Mouse (Mus musculus) lung, postnatal 14 days (tissue): ENCODE measurements at regions not wholly inside any gene's neighbourhood (a gene's known extent, or its start where the extent isn't known, plus 50 kb on each side); places are given as distances from the start of the nearest gene placed in this dataset.
A peak's percentile ranks its signal among the peaks of the same experiment; 100 is the strongest.
"Not testable (repeated sequence)": the region's sequence is repeated elsewhere in the genome, so short reads cannot be mapped to it uniquely, and the experiment has no call there.

Experiments
- DNase-seq: peaks from one replicate; pipeline ENCODE4 v3.0.0; 2021

- DNase-seq: peak; percentile 2
Measured at GRCm38 (mm10) chr1:14109190-14109482, 1984.0 kb downstream of the 4930444P10Rik start.

- DNase-seq: peak; percentile 2
Measured at GRCm38 (mm10) chr1:14108450-14109189, 1984.5 kb downstream of the 4930444P10Rik start.

- DNase-seq: not testable (repeated sequence)
Measured at GRCm38 (mm10) chr1:14105521-14105920, 1987.6 kb downstream of the 4930444P10Rik start.

GRCm38 (mm10) chr1:14104529-14104928 lies 1988.6 kb downstream of the 4930444P10Rik start:
- no peak for DNase-seq

GRCm38 (mm10) chr1:14099031-14099430 lies 1994.1 kb downstream of the 4930444P10Rik start:
- DNase-seq: no peak

GRCm38 (mm10) chr1:14097567-14098228 lies 1995.4 kb downstream of the 4930444P10Rik start:
- DNase-seq: no peak

GRCm38 (mm10) chr1:14064856-14065255 lies 2028.3 kb downstream of the 4930444P10Rik start:
- no peak for DNase-seq

- DNase-seq: no peak
Measured at GRCm38 (mm10) chr1:14036163-14036562, 2057.0 kb downstream of the 4930444P10Rik start.

- no peak for DNase-seq
Measured at GRCm38 (mm10) chr1:14011484-14011883, 2081.6 kb downstream of the 4930444P10Rik start.

- DNase-seq: no peak
Measured at GRCm38 (mm10) chr1:14010789-14011188, 2082.3 kb downstream of the 4930444P10Rik start.

GRCm38 (mm10) chr1:14002550-14002949 lies 2090.6 kb downstream of the 4930444P10Rik start:
- DNase-seq: no peak

GRCm38 (mm10) chr1:14001431-14001830 lies 2091.7 kb downstream of the 4930444P10Rik start:
- peak; percentile 14 for DNase-seq

- peak; percentile 3 for DNase-seq
Measured at GRCm38 (mm10) chr1:14000605-14001395, 2092.3 kb downstream of the 4930444P10Rik start.

- no peak for DNase-seq
Measured at GRCm38 (mm10) chr1:13998178-13998708, 2094.9 kb downstream of the 4930444P10Rik start.

GRCm38 (mm10) chr1:13993825-13994509 lies 2099.2 kb downstream of the 4930444P10Rik start:
- DNase-seq: no peak

GRCm38 (mm10) chr1:13992978-13993377 lies 2100.1 kb downstream of the 4930444P10Rik start:
- DNase-seq: no peak

- no peak for DNase-seq
Measured at GRCm38 (mm10) chr1:13989360-13989759, 2103.8 kb downstream of the 4930444P10Rik start.

- DNase-seq: no peak
Measured at GRCm38 (mm10) chr1:13984833-13985232, 2108.3 kb downstream of the 4930444P10Rik start.

- DNase-seq: no peak
Measured at GRCm38 (mm10) chr1:13980273-13980672, 2112.9 kb downstream of the 4930444P10Rik start.

- DNase-seq: no peak
Measured at GRCm38 (mm10) chr1:13978640-13979039, 2114.5 kb downstream of the 4930444P10Rik start.

GRCm38 (mm10) chr1:13977207-13977606 lies 2115.9 kb downstream of the 4930444P10Rik start:
- DNase-seq: no peak

GRCm38 (mm10) chr1:13949241-13949640 lies 2143.9 kb downstream of the 4930444P10Rik start:
- DNase-seq: no peak

GRCm38 (mm10) chr1:13941351-13941750 lies 2151.8 kb downstream of the 4930444P10Rik start:
- no peak for DNase-seq
